Mouse (Mus musculus) lung, adult 2 months (tissue): ENCODE measurements around the gene Lurap1l. TPM values are rescaled to one million over a fixed set of nuclear protein-coding genes. Genes with fewer than 3 reads are reported as not detected.

Source experiments
- DNase-seq: peaks from one replicate; pipeline ENCODE4 v3.0.0; 2022
- H3K4me1 ChIP-seq: fragments of 200-500 bp; 2 replicates; pipeline ENCODE4 v1.6.1; 2011; ENCODE audit warnings: low read length; ENCODE audit not compliant: control insufficient read depth, insufficient read depth
- H3K4me3 ChIP-seq: fragments of 200-500 bp; replicated peaks from 2 replicates; pipeline ENCODE3; 2011; ENCODE audit warnings: low read depth, mild to moderate bottlenecking, control low read depth, low read length; ENCODE audit errors: extremely low read depth
- CTCF ChIP-seq: fragments of 200-500 bp; IDR thresholded peaks from 2 replicates; pipeline ENCODE4 v1.5.1; 2011; ENCODE audit warnings: mild to moderate bottlenecking, low read length, control low read depth; ENCODE audit not compliant: insufficient read depth
- POLR2A ChIP-seq: fragments of 200-500 bp; IDR thresholded peaks from 2 replicates; pipeline ENCODE4 v1.6.1; 2011; ENCODE audit warnings: low read depth, mild to moderate bottlenecking, control low read depth, low read length, borderline replicate concordance; ENCODE audit errors: extremely low read depth
- WGBS: fragments of 180-500 bp; shearing (Covaris S2); methylation state at CpG from one replicate; pipeline ENCODE4 v1.1.7; 2018; 5-methylcytosine and 5-hydroxymethylcytosine counted together
- polyA plus RNA-seq: library from polyadenylated mRNA; depleted of rRNA; stranded (reverse); fragments of >200 nt; gene quantifications from 2 replicates; pipeline ENCODE4 v1.2.3, GENCODE M21; 2012

Gene Lurap1l
- polyA plus RNA-seq, 1 experiment, result 28.3 TPM

GRCm38 (mm10) chr4:80881996-80882599, 28.3 kb upstream of the Lurap1l start:
- DNase-seq, result no peak
- TF ChIP-seq POLR2A (no peak), CTCF (no peak)
- WGBS, result 91% methylated on average over 1 of the region's 1 CpGs
- H3K4me3 ChIP-seq, result no peak overlapping the region
- H3K4me1 ChIP-seq, result no peaks in the 10 kb centered on the region

- no peak for TF ChIP-seq POLR2A
- TF ChIP-seq CTCF, result no peak
- no peak overlapping the region for H3K4me3 ChIP-seq
- DNase-seq, result no peak
- 51% methylated on average over 4 of the region's 4 CpGs for WGBS
- no peaks in the 10 kb centered on the region for H3K4me1 ChIP-seq
Observed at GRCm38 (mm10) chr4:80886631-80887030, 23.8 kb upstream of the Lurap1l start.

GRCm38 (mm10) chr4:80891004-80891403, 19.4 kb upstream of the Lurap1l start:
- WGBS, result 92% methylated on average over 6 of the region's 6 CpGs
- Histone ChIP-seq H3K4me1 (no peaks in the 10 kb centered on the region), H3K4me3 (no peak overlapping the region)
- no peak for TF ChIP-seq POLR2A
- no peak for TF ChIP-seq CTCF
- no peak for DNase-seq

- WGBS, result 43% methylated on average over 4 of the region's 4 CpGs
- no peak for TF ChIP-seq POLR2A
- no peak for DNase-seq
Observed at GRCm38 (mm10) chr4:80895278-80895894, 15.1 kb upstream of the Lurap1l start.

GRCm38 (mm10) chr4:80906726-80907125, 3.7 kb upstream of the Lurap1l start:
- H3K4me3 ChIP-seq, result no peak overlapping the region
- peaks cover 3% of the 10 kb centered on the region; the same call in 1 of the 2 replicates for H3K4me1 ChIP-seq
- no peak for DNase-seq
- WGBS, result 47% methylated on average over 3 of the region's 3 CpGs
- TF ChIP-seq CTCF (no peak), POLR2A (no peak)

More at GRCm38 (mm10) chr4:80895278-80895894, 15.1 kb upstream of the Lurap1l start:
- no peak overlapping the region for H3K4me3 ChIP-seq
- H3K4me1 ChIP-seq, result peaks cover 2% of the 10 kb centered on the region; the same call in 1 of the 2 replicates

GRCm38 (mm10) chr4:80907973-80908372, 2.5 kb upstream of the Lurap1l start:
- DNase-seq, result no peak
- WGBS, result 70% methylated on average over 5 of the region's 5 CpGs
- no peak overlapping the region for H3K4me3 ChIP-seq
- TF ChIP-seq POLR2A (no peak), CTCF (no peak)
- no peaks in the 10 kb centered on the region; the same call in 1 of the 2 replicates for H3K4me1 ChIP-seq

- DNase-seq, result no peak
- TF ChIP-seq CTCF (no peak), POLR2A (no peak)
- Histone ChIP-seq H3K4me1 (peaks cover 4% of the 10 kb centered on the region), H3K4me3 (no peak overlapping the region)
- WGBS, result 81% methylated on average over 4 of the region's 4 CpGs
Observed at GRCm38 (mm10) chr4:80908902-80909301, 1.5 kb upstream of the Lurap1l start.

GRCm38 (mm10) chr4:80910871-80911701, 640 bp downstream of the Lurap1l start:
- peaks cover 8% of the 10 kb centered on the region for H3K4me1 ChIP-seq
- H3K4me3 ChIP-seq, result peak overlapping the region; percentile 77
- TF ChIP-seq CTCF, result no peak
- no peak; the same call in 1 of the 2 replicates for TF ChIP-seq POLR2A
- WGBS, result under 1% methylated on average over 57 of the region's 58 CpGs
- peak; percentile 68 for DNase-seq

GRCm38 (mm10) chr4:80911706-80912540, 1.5 kb downstream of the Lurap1l start:
- Histone ChIP-seq H3K4me3 (peak overlapping the region; percentile 77), H3K4me1 (peaks cover 8% of the 10 kb centered on the region)
- DNase-seq, result peak; percentile 81
- 5% methylated on average over 26 of the region's 27 CpGs for WGBS
- TF ChIP-seq CTCF, result peak; percentile 56
- 0 out of 2 replicates have a peak, but pooled peaks have one; percentile 14 for TF ChIP-seq POLR2A
